Mouse (Mus musculus): Measurements from ENCODE around the gene Gm10912. TPM values are rescaled to one million over a fixed set of nuclear protein-coding genes. Genes with fewer than 3 reads are reported as not detected.

Gene Gm10912
- polyA plus RNA-seq, 1 experiment from 2014 or later = not detected

DNA sequence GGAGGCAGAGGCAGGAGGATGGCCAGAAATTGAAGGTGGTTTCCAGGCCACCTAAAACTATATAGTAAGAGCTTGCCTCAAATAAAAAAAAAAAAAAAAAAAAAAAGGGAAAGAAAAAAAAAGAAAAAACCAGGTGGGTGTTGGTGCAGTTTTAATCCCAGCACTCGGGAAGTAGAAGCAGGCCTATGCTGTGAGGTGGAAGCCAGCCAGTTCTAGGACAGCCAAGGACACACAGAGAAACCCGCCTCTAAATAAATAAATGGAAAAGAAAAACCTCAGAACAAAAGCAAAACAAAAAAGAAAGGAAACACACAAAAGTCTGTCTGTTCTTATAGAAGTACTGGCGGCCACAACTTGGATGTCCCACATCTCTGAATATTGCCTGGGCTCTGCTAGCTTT, 49.3 kb downstream of the Gm10912 start:
- Histone ChIP-seq H3K27me3 (ENCODE audit: insufficient read depth, low read length) (no peaks in the 10 kb centered on the region), H3K4me2 (ENCODE audit: low read length) (no peak overlapping the region), H3K27ac (no peak overlapping the region), H3K4me1 (replicated peaks; ENCODE audit: insufficient read depth, low read length) (no peaks in the 10 kb centered on the region), H3K36me3 (ENCODE audit: insufficient read depth, low read length) (no peaks in the 10 kb centered on the region), H3K9ac (ENCODE audit: low read depth, low read length) (no peak overlapping the region), H3K4me3 (replicated peaks; ENCODE audit: low read depth, low read length) (no peak overlapping the region), H3K9me3 (replicated peaks; ENCODE audit: low read length) (no peaks in the 10 kb centered on the region)
- no peak for TF ChIP-seq CTCF (IDR thresholded peaks at IDR 0.05; ENCODE audit: low read depth)
- 87% methylated on average over 3 of the region's 3 CpGs for WGBS
- ATAC-seq (replicated peaks; ENCODE audit: low FRiP score, low read depth) (no peak), DNase-seq (ENCODE audit: low spot score) (no peak)

Other genes with a start within 250 kb of the Gm10912 start
- gene Lmo2, start 107.8 kb upstream of the Gm10912 start, polyA plus RNA-seq (2015; fragmentation: Nextera tagmentation; extraction: Ambion mirVana) = 34.1 and 43.7 TPM in 2 replicates
- 49.0 and 51.5 TPM in 2 replicates for gene Fbxo3, start 38.1 kb upstream of the Gm10912 start, polyA plus RNA-seq (2015; fragmentation: Nextera tagmentation; extraction: Ambion mirVana)
- gene 4931422A03Rik, start 37.5 kb upstream of the Gm10912 start, polyA plus RNA-seq (2015; fragmentation: Nextera tagmentation; extraction: Ambion mirVana) = 1.3 and 1.4 TPM in 2 replicates
- gene Gm10799, start 2.7 kb downstream of the Gm10912 start, polyA plus RNA-seq (2015; fragmentation: Nextera tagmentation; extraction: Ambion mirVana) = not detected in 2 replicates
- 10.7 and 11.6 TPM in 2 replicates for gene Cd59b, start 4.0 kb downstream of the Gm10912 start, polyA plus RNA-seq (2015; fragmentation: Nextera tagmentation; extraction: Ambion mirVana)
- 67.0 and 70.8 TPM in 2 replicates for gene Cd59a, start 30.0 kb downstream of the Gm10912 start, polyA plus RNA-seq (2015; fragmentation: Nextera tagmentation; extraction: Ambion mirVana)
- gene A930018P22Rik, start 56.9 kb downstream of the Gm10912 start, polyA plus RNA-seq (2015; fragmentation: Nextera tagmentation; extraction: Ambion mirVana) = 0.17 and 0.29 TPM in 2 replicates

Data from kidney, postnatal 0 days (tissue).